Mouse (Mus musculus): ENCODE measurements around the gene Anapc1. TPM values are rescaled to one million over a fixed set of nuclear protein-coding genes. Genes with fewer than 3 reads are reported as not detected.

Gene Anapc1
- total and polyA plus RNA-seq, 3 experiments, result 94.8 to 196 (median 123) TPM

DNA sequence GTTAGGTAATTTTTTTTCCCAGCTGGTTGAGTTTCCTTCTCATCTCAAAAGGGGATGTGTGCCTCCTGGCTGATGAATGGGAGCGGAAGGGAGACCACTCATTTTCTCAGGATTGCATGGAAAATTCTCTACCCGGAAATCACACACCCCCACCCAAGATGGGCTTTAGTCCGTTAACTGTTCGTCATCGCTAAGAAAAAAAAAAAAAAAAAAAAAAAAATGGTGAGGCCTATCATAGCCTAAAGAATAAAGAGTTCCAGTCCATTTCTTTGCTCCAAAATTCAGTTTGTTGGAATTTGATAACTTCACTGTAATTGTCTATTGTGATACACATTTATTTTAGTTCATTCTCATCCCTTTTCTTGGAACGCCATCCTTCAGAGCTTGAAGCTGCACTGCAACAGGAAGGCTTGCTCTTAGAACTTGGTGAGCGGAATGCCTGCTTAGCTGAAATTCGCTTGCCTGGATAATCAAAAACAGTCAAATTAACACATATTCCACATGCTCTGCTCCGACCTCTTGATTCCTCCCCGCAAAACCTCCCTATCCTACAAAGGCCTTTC is 448 bp upstream of the Anapc1 start (continued):
- TF ChIP-seq MEF2A (IDR thresholded peaks at IDR 0.05; ENCODE audit: extremely low read depth, insufficient replicate concordance, low read depth, low read length, poor library complexity, severe bottlenecking) (no peak), USF1 (IDR thresholded peaks at IDR 0.05; ENCODE audit: low read depth, low read length) (no peak), ZC3H11A (IDR thresholded peaks at IDR 0.05; ENCODE audit: low read depth, low read length) (no peak), NELFE (IDR thresholded peaks at IDR 0.05; ENCODE audit: low read depth, low read length) (peak; percentile 5; the same call in 1 of the 2 replicates), ZKSCAN1 (IDR thresholded peaks at IDR 0.05; ENCODE audit: low read depth, low read length) (no peak), CTCF (IDR thresholded peaks at IDR 0.05 in 2 of 3, conservative IDR thresholded peaks at IDR 0.05 in 1 of 3; ENCODE audit: control insufficient read depth in 1 of 3, insufficient read depth in 1 of 3, low read depth in 2 of 3, low read length in 3 of 3, poor library complexity in 1 of 3, severe bottlenecking in 1 of 3) (no peak), UBTF (IDR thresholded peaks at IDR 0.05; ENCODE audit: borderline replicate concordance, insufficient read depth, low read depth, low read length) (no peak), RAD21 (IDR thresholded peaks at IDR 0.05; ENCODE audit: low read depth, low read length) (no peak), MAX (IDR thresholded peaks at IDR 0.05; ENCODE audit: low read length) (no peak), MAFK (IDR thresholded peaks at IDR 0.05; ENCODE audit: borderline replicate concordance, low read depth, low read length) (no peak), HCFC1 (IDR thresholded peaks at IDR 0.05; ENCODE audit: low read depth, low read length) (no peak), ZMIZ1 (IDR thresholded peaks at IDR 0.05; ENCODE audit: low read depth, low read length) (no peak), CHD1 (IDR thresholded peaks at IDR 0.05; ENCODE audit: low read depth, low read length) (no peak), KAT2A (conservative IDR thresholded peaks at IDR 0.05; ENCODE audit: low read depth, low read length) (no peak), SIN3A (IDR thresholded peaks at IDR 0.05; ENCODE audit: low read length) (no peak), MXI1 (IDR thresholded peaks at IDR 0.05; ENCODE audit: low read depth, low read length) (no peak), E2F4 (IDR thresholded peaks at IDR 0.05; ENCODE audit: borderline replicate concordance, low read depth, low read length) (no peak), POLR2AphosphoS2 (IDR thresholded peaks at IDR 0.05; ENCODE audit: low read length) (no peak), ZNF384 (IDR thresholded peaks at IDR 0.05; ENCODE audit: low read depth, low read length) (peak; percentile 93)

DNA sequence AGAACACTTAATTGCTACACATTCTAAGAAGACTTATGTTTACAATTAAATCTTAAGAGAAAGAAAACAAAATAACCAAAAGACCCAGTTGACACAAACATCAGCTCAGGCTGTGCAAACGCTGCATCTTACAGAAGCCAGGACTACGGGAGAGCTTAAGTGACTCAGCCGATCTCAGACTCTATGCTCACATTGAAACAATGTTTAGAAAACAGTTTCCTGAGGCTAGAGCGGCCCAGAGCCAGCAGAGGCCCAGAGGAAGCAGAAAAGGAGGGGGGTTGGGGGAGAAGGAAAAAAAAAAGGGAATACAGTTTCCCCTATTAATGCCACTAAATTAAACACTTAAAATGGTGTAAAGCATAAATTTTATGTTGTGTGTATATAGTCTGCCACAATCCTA is 6.5 kb downstream of the Anapc1 start:
- Histone ChIP-seq H3K27ac (ENCODE audit: control insufficient read depth, low read depth, low read length) (no peak overlapping the region), H3K9ac (ENCODE audit: control insufficient read depth, low read depth, low read length, poor library complexity, severe bottlenecking) (no peak overlapping the region), H3K9me3 (replicated peaks; ENCODE audit: insufficient read depth, low read length) (no peaks in the 10 kb centered on the region), H3K4me3 (ENCODE audit: control insufficient read depth in 1 of 2, insufficient read depth in 1 of 2, low read depth in 2 of 2, low read length in 2 of 2) (no peak overlapping the region), H3K36me3 (ENCODE audit: control insufficient read depth in 1 of 2, insufficient read depth in 2 of 2, low read length in 2 of 2) (peaks cover 15 to 35% of the 10 kb centered on the region in 2 experiments), H3K4me1 (ENCODE audit: control insufficient read depth in 1 of 2, insufficient read depth in 2 of 2, low read length in 2 of 2) (peaks cover 6 to 8% of the 10 kb centered on the region in 2 experiments), H3K27me3 (ENCODE audit: control insufficient read depth in 1 of 2, insufficient read depth in 2 of 2, low read length in 2 of 2) (no peaks in the 10 kb centered on the region), H3K79me2 (ENCODE audit: control insufficient read depth, insufficient read depth, low read length, poor library complexity) (peaks cover 14% of the 10 kb centered on the region)
- no peak for DNase-seq (ENCODE audit: low read depth, low spot score)
- TF ChIP-seq CHD1 (IDR thresholded peaks at IDR 0.05; ENCODE audit: low read depth, low read length) (no peak), CTCF (IDR thresholded peaks at IDR 0.05 in 2 of 3, conservative IDR thresholded peaks at IDR 0.05 in 1 of 3; ENCODE audit: control insufficient read depth in 1 of 3, insufficient read depth in 1 of 3, low read depth in 2 of 3, low read length in 3 of 3, poor library complexity in 1 of 3, severe bottlenecking in 1 of 3) (no peak), ZC3H11A (IDR thresholded peaks at IDR 0.05; ENCODE audit: low read depth, low read length) (no peak)

Data from MEL (cell line).